Mouse (Mus musculus): ENCODE measurements around the gene Entpd5. TPM values are rescaled to one million over a fixed set of nuclear protein-coding genes. Genes with fewer than 3 reads are reported as not detected.

The Entpd5 gene
- total and polyA plus RNA-seq, 2 experiments from 2014 or later, result 14.1 to 15.6 TPM

DNA sequence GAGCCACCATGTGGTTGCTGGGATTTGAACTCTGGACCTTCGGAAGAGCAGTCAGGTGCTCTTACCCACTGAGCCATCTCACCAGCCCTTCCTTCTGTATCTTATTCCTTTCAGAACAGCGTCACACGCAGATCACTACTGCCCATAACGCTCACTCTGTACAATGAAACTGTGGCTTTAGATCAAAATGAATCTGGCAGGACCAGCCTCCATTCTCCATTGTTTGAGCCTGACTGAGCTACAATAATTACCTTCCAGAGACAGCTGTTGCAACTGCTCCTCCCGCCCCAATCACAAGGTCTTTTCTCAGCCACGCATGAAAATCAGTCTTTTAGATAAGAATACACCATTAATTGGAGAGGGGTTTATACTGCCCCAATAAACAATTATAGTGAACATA lies 4.3 kb downstream of the Entpd5 start:
- no peak for ATAC-seq (ENCODE audit: low FRiP score)
- Histone ChIP-seq H3K4me2 (ENCODE audit: low read depth, low read length, poor library complexity, severe bottlenecking) (no peak overlapping the region), H3K27ac (ENCODE audit: low read depth, low read length) (no peak overlapping the region), H3K36me3 (ENCODE audit: insufficient read depth, low read length) (no peaks in the 10 kb centered on the region), H3K27me3 (ENCODE audit: insufficient read depth, low read length) (no peaks in the 10 kb centered on the region), H3K4me1 (ENCODE audit: insufficient read depth, low read length) (peaks cover 2% of the 10 kb centered on the region; the same call in 1 of the 2 replicates), H3K9ac (replicated peaks; ENCODE audit: low read length, poor library complexity, severe bottlenecking) (no peak overlapping the region), H3K4me3 (ENCODE audit: low read depth, low read length) (no peak overlapping the region), H3K9me3 (ENCODE audit: low read length) (no peaks in the 10 kb centered on the region)
- no peak for TF ChIP-seq CTCF (IDR thresholded peaks at IDR 0.05)
- 78% methylated on average over 6 of the region's 6 CpGs for WGBS
- no peak for DNase-seq (ENCODE audit: low spot score)

DNA sequence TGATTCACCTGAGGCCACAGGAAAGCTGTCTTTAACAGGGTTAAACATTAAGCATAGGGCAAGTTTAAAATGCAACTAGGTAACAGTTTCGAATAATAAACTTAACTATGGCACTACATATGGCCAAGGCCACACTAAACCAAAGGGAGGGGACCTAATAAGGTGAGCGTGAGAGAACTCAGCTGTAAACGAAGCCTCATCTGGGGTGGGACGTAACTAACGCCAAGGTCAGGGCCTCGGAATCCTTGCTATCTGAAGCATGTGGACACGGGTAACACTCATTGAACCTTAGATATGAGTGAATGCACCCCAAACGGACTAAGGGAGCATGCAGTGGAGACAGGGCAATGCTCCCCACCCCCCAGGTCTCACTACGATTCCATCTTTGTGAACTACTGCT lies 5.9 kb downstream of the Entpd5 start:
- WGBS, result 83% methylated on average over 9 of the region's 9 CpGs
- Histone ChIP-seq H3K27ac (ENCODE audit: low read depth, low read length) (no peak overlapping the region), H3K9ac (replicated peaks; ENCODE audit: low read length, poor library complexity, severe bottlenecking) (no peak overlapping the region), H3K27me3 (ENCODE audit: insufficient read depth, low read length) (no peaks in the 10 kb centered on the region), H3K4me3 (ENCODE audit: low read depth, low read length) (no peak overlapping the region), H3K9me3 (ENCODE audit: low read length) (no peaks in the 10 kb centered on the region), H3K4me2 (ENCODE audit: low read depth, low read length, poor library complexity, severe bottlenecking) (no peak overlapping the region), H3K36me3 (ENCODE audit: insufficient read depth, low read length) (no peaks in the 10 kb centered on the region), H3K4me1 (ENCODE audit: insufficient read depth, low read length) (peaks cover 2% of the 10 kb centered on the region; the same call in 1 of the 2 replicates)
- ATAC-seq (ENCODE audit: low FRiP score), result no peak
- TF ChIP-seq CTCF (IDR thresholded peaks at IDR 0.05), result no peak
- DNase-seq (ENCODE audit: low spot score), result no peak

GRCm38 (mm10) chr12:84400653-84401052 lies 8.2 kb downstream of the Entpd5 start:
- H3K4me3 ChIP-seq (ENCODE audit: low read depth, low read length), result no peak overlapping the region
- no peaks in the 10 kb centered on the region for H3K27me3 ChIP-seq (ENCODE audit: insufficient read depth, low read length)
- no peak overlapping the region for H3K27ac ChIP-seq (ENCODE audit: low read depth, low read length)
- H3K9me3 ChIP-seq (ENCODE audit: low read length), result no peaks in the 10 kb centered on the region
- H3K4me1 ChIP-seq (ENCODE audit: insufficient read depth, low read length), result no peaks in the 10 kb centered on the region
- no peak for DNase-seq (ENCODE audit: low spot score)
- no peak for ATAC-seq (ENCODE audit: low FRiP score)
- WGBS, result 74% methylated on average over 3 of the region's 3 CpGs
- TF ChIP-seq CTCF (IDR thresholded peaks at IDR 0.05), result no peak
- H3K36me3 ChIP-seq (ENCODE audit: insufficient read depth, low read length), result no peaks in the 10 kb centered on the region
- H3K4me2 ChIP-seq (ENCODE audit: low read depth, low read length, poor library complexity, severe bottlenecking), result no peak overlapping the region
- no peak overlapping the region for H3K9ac ChIP-seq (replicated peaks; ENCODE audit: low read length, poor library complexity, severe bottlenecking)

GRCm38 (mm10) chr12:84400068-84400467 lies 8.8 kb downstream of the Entpd5 start:
- 82% methylated on average over 3 of the region's 3 CpGs for WGBS
- TF ChIP-seq CTCF (IDR thresholded peaks at IDR 0.05), result no peak
- H3K27me3 ChIP-seq (ENCODE audit: insufficient read depth, low read length), result no peaks in the 10 kb centered on the region
- H3K4me3 ChIP-seq (ENCODE audit: low read depth, low read length), result no peak overlapping the region
- H3K4me1 ChIP-seq (ENCODE audit: insufficient read depth, low read length), result no peaks in the 10 kb centered on the region
- no peak overlapping the region for H3K27ac ChIP-seq (ENCODE audit: low read depth, low read length)
- DNase-seq (ENCODE audit: low spot score), result no peak
- no peak overlapping the region for H3K4me2 ChIP-seq (ENCODE audit: low read depth, low read length, poor library complexity, severe bottlenecking)
- no peak for ATAC-seq (ENCODE audit: low FRiP score)
- no peaks in the 10 kb centered on the region for H3K36me3 ChIP-seq (ENCODE audit: insufficient read depth, low read length)
- no peaks in the 10 kb centered on the region for H3K9me3 ChIP-seq (ENCODE audit: low read length)
- no peak overlapping the region for H3K9ac ChIP-seq (replicated peaks; ENCODE audit: low read length, poor library complexity, severe bottlenecking)

DNA sequence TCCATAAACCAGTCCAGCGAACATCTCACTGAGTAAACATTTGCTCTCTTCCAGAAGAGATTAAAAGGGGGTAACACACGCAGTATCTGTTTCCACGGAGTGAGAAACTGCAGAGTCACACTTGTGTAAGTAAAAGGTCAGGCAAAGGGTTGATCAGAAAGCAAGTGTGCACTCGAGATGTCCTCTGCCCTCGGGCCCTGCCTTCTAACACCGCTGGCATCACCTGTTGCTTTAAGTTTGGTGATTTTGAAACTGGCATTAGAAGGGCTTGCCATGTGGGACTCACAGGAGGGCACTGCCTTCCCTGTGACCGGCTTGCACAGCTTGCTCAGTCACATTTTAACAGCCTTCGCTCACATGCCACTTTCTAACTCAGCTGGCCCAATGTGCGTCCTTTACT lies 9.2 kb downstream of the Entpd5 start:
- no peak for TF ChIP-seq CTCF (IDR thresholded peaks at IDR 0.05)
- H3K27ac ChIP-seq (ENCODE audit: low read depth, low read length), result no peak overlapping the region
- no peaks in the 10 kb centered on the region for H3K27me3 ChIP-seq (ENCODE audit: insufficient read depth, low read length)
- H3K4me3 ChIP-seq (ENCODE audit: low read depth, low read length), result no peak overlapping the region
- H3K36me3 ChIP-seq (ENCODE audit: insufficient read depth, low read length), result no peaks in the 10 kb centered on the region
- H3K4me1 ChIP-seq (ENCODE audit: insufficient read depth, low read length), result no peaks in the 10 kb centered on the region
- DNase-seq (ENCODE audit: low spot score) (no peak), ATAC-seq (ENCODE audit: low FRiP score) (no peak)
- WGBS, result 85% methylated on average over 9 of the region's 9 CpGs
- H3K9me3 ChIP-seq (ENCODE audit: low read length), result no peaks in the 10 kb centered on the region
- H3K4me2 ChIP-seq (ENCODE audit: low read depth, low read length, poor library complexity, severe bottlenecking), result no peak overlapping the region
- no peak overlapping the region for H3K9ac ChIP-seq (replicated peaks; ENCODE audit: low read length, poor library complexity, severe bottlenecking)

GRCm38 (mm10) chr12:84399135-84399534 lies 9.7 kb downstream of the Entpd5 start:
- no peaks in the 10 kb centered on the region for H3K9me3 ChIP-seq (ENCODE audit: low read length)

More at GRCm38 (mm10) chr12:84399135-84399534, 9.7 kb downstream of the Entpd5 start:
- no peaks in the 10 kb centered on the region for H3K4me1 ChIP-seq (ENCODE audit: insufficient read depth, low read length)
- H3K36me3 ChIP-seq (ENCODE audit: insufficient read depth, low read length), result no peaks in the 10 kb centered on the region
- no peaks in the 10 kb centered on the region for H3K27me3 ChIP-seq (ENCODE audit: insufficient read depth, low read length)
- no peak overlapping the region for H3K4me3 ChIP-seq (ENCODE audit: low read depth, low read length)
- no peak overlapping the region for H3K4me2 ChIP-seq (ENCODE audit: low read depth, low read length, poor library complexity, severe bottlenecking)
- no peak for DNase-seq (ENCODE audit: low spot score)
- TF ChIP-seq CTCF (IDR thresholded peaks at IDR 0.05), result no peak
- no peak overlapping the region for H3K9ac ChIP-seq (replicated peaks; ENCODE audit: low read length, poor library complexity, severe bottlenecking)
- 87% methylated on average over 9 of the region's 9 CpGs for WGBS
- no peak overlapping the region for H3K27ac ChIP-seq (ENCODE audit: low read depth, low read length)
- no peak for ATAC-seq (ENCODE audit: low FRiP score)

All from midbrain, postnatal 0 days (tissue).